Mouse (Mus musculus) adrenal gland (tissue): Measurements from ENCODE around the gene E2f3.

Source experiments
- intact Hi-C: fragments of 180-260 bp; cut with DNase I; formaldehyde crosslinking; loops from one replicate; pipeline ENCODE4 v1.15.1; 2025

The E2f3 gene

GRCm38 (mm10) chr13:29982400-29982799, 3.5 kb downstream of the E2f3 start:
- intact Hi-C loops = loop anchor here (10.0 kb wide), 2 partner anchors 102 to 282 kb away; no protein-coding TSS in a partner anchor

- intact Hi-C loops = no loop called here
These were observed 6.7 kb downstream of the E2f3 start for GRCm38 (mm10) chr13:29979140-29979564.

- intact Hi-C loops = no loop called here
These were observed 8.5 kb downstream of the E2f3 start for GRCm38 (mm10) chr13:29977358-29977757.

GRCm38 (mm10) chr13:29974066-29974465, 11.8 kb downstream of the E2f3 start:
- intact Hi-C loops = no loop called here

GRCm38 (mm10) chr13:29973610-29974009, 12.3 kb downstream of the E2f3 start:
- intact Hi-C loops = no loop called here

GRCm38 (mm10) chr13:29970333-29970732, 15.5 kb downstream of the E2f3 start:
- intact Hi-C loops = no loop called here

GRCm38 (mm10) chr13:29968636-29969035, 17.2 kb downstream of the E2f3 start:
- intact Hi-C loops = no loop called here

GRCm38 (mm10) chr13:29967367-29967766, 18.5 kb downstream of the E2f3 start:
- intact Hi-C loops = no loop called here

GRCm38 (mm10) chr13:29966966-29967365, 18.9 kb downstream of the E2f3 start:
- intact Hi-C loops = no loop called here

- intact Hi-C loops = no loop called here
These were observed 21.8 kb downstream of the E2f3 start for GRCm38 (mm10) chr13:29964087-29964486.

- intact Hi-C loops = no loop called here
These were observed 25.4 kb downstream of the E2f3 start for GRCm38 (mm10) chr13:29960416-29960815.

- intact Hi-C loops = no loop called here
These were observed 28.1 kb downstream of the E2f3 start for GRCm38 (mm10) chr13:29957731-29958254.

- intact Hi-C loops = no loop called here
These were observed 28.9 kb downstream of the E2f3 start for GRCm38 (mm10) chr13:29956821-29957421.

- intact Hi-C loops = no loop called here
These were observed 30.6 kb downstream of the E2f3 start for GRCm38 (mm10) chr13:29955296-29955695.

GRCm38 (mm10) chr13:29954741-29955140, 31.1 kb downstream of the E2f3 start:
- intact Hi-C loops = no loop called here

- intact Hi-C loops = no loop called here
These were observed 32.3 kb downstream of the E2f3 start for GRCm38 (mm10) chr13:29953417-29954045.

GRCm38 (mm10) chr13:29946045-29946444, 39.8 kb downstream of the E2f3 start:
- intact Hi-C loops = no loop called here

GRCm38 (mm10) chr13:29944915-29945570, 40.8 kb downstream of the E2f3 start:
- intact Hi-C loops = no loop called here

- intact Hi-C loops = no loop called here
These were observed 41.4 kb downstream of the E2f3 start for GRCm38 (mm10) chr13:29944493-29944892.

GRCm38 (mm10) chr13:29943541-29944039, 42.3 kb downstream of the E2f3 start:
- intact Hi-C loops = no loop called here

- intact Hi-C loops = no loop called here
These were observed 45.8 kb downstream of the E2f3 start for GRCm38 (mm10) chr13:29940071-29940470.

- intact Hi-C loops = no loop called here
These were observed 46.5 kb downstream of the E2f3 start for GRCm38 (mm10) chr13:29939399-29939798.
